Mouse (Mus musculus): Measurements from ENCODE around the gene Zcwpw1. TPM values are rescaled to one million over a fixed set of nuclear protein-coding genes. Genes with fewer than 3 reads are reported as not detected.
A peak's percentile ranks its signal among the peaks of the same experiment; 100 is the strongest.

The Zcwpw1 gene
- polyA plus RNA-seq, 1 experiment from 2014 or later: 14.6 TPM

GRCm38 (mm10) chr5:137758921-137759534 is 28.6 kb upstream of the Zcwpw1 start:
- Histone ChIP-seq H3K9ac (no peak overlapping the region), H3K36me3 (replicated peaks) (peaks cover 36% of the 10 kb centered on the region), H3K27ac (peak overlapping the region; percentile 50; the same call in 1 of the 2 replicates), H3K4me3 (replicated peaks) (no peak overlapping the region), H3K4me2 (no peak overlapping the region), H3K9me3 (no peaks in the 10 kb centered on the region), H3K4me1 (peaks cover 8% of the 10 kb centered on the region; the same call in 1 of the 2 replicates), H3K27me3 (no peaks in the 10 kb centered on the region)
- WGBS: 89% methylated on average over 19 of the region's 19 CpGs
- ATAC-seq (ENCODE audit: low FRiP score): no peak

- Histone ChIP-seq H3K4me1 (peaks cover 8% of the 10 kb centered on the region; the same call in 1 of the 2 replicates), H3K36me3 (replicated peaks) (peaks cover 31% of the 10 kb centered on the region), H3K4me3 (replicated peaks) (no peak overlapping the region), H3K9ac (no peak overlapping the region), H3K4me2 (no peak overlapping the region), H3K27ac (0 out of 2 replicates have a peak overlapping the region, but pooled peaks have one; percentile 50), H3K9me3 (no peaks in the 10 kb centered on the region), H3K27me3 (no peaks in the 10 kb centered on the region)
- WGBS: 25% methylated on average over 4 of the region's 4 CpGs
- ATAC-seq (ENCODE audit: low FRiP score): peak; percentile 73
Observed at GRCm38 (mm10) chr5:137759971-137760412, 27.6 kb upstream of the Zcwpw1 start.

DNA sequence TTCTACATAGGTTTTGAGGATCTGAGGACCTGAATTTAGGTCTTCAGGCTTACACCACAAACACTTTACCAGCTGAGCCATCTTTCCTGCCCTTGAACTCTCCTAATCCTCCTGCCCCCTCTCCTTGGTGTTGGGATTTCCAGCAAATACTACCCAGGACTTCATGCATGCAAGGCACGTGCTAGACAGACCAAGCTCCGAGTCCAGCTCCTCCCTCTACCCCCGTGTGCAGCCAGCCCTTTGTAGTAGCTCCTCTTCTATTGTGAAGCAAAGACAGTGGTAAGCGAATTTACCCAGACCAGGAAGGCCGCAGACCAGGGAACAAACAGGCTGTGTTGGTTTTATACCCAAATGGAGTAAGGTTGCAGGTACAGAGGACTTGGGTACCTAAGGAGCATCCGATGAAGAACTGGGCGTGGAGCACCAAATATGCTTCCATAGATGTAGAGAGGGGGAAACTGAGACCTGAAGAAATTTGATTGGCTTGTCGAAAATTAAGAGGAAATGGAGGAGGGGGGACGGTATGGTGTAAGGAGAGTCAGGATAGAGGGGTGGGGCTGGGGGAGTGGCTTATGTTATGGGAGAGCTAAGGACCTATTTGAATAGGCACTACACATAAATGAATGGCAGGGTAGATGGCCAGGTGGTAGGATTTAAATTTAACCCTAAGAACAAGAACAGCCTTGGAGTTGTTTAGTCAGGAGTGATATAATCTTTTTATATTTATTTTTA is 22.8 kb upstream of the Zcwpw1 start:
- no peak overlapping the region for H3K27ac ChIP-seq
- ATAC-seq (ENCODE audit: low FRiP score): no peak
- WGBS: 56% methylated on average over 9 of the region's 9 CpGs

GRCm38 (mm10) chr5:137766270-137766669 is 21.3 kb upstream of the Zcwpw1 start:
- ATAC-seq (ENCODE audit: low FRiP score): no peak
- peaks cover 6% of the 10 kb centered on the region for H3K4me1 ChIP-seq
- H3K4me3 ChIP-seq (replicated peaks): no peak overlapping the region
- H3K27ac ChIP-seq: no peak overlapping the region
- 69% methylated on average over 3 of the region's 3 CpGs for WGBS
- no peaks in the 10 kb centered on the region for H3K27me3 ChIP-seq
- no peak overlapping the region for H3K4me2 ChIP-seq
- no peaks in the 10 kb centered on the region for H3K36me3 ChIP-seq (replicated peaks)
- H3K9ac ChIP-seq: no peak overlapping the region
- peaks cover 3% of the 10 kb centered on the region; the same call in 1 of the 2 replicates for H3K9me3 ChIP-seq

More for the DNA sequence above, 22.8 kb upstream of the Zcwpw1 start:
- Histone ChIP-seq H3K9ac (no peak overlapping the region), H3K4me2 (no peak overlapping the region), H3K4me1 (peaks cover 9% of the 10 kb centered on the region), H3K4me3 (replicated peaks) (no peak overlapping the region), H3K9me3 (peaks cover 3% of the 10 kb centered on the region; the same call in 1 of the 2 replicates), H3K27me3 (no peaks in the 10 kb centered on the region), H3K36me3 (replicated peaks) (no peaks in the 10 kb centered on the region)

DNA sequence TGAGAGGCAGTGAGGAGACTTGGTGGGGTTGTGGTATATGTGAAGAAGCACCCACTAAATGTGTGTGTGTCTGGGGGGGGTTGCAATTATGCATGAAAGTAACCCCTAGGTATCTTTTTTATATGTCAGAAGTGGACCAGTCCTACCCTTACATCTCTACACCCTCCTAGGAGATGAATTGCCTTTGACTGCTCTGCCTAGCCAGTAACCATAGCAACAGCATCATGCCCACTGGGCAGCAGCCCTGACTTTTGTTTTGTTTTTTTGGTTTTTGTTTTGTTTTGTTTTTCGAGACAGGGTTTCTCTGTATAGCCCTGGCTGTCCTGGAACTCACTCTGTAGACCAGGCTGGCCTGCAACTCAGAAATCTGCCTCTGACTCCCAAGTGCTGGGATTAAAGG is 19.1 kb upstream of the Zcwpw1 start:
- WGBS: 28% methylated on average over 1 of the region's 1 CpGs
- ATAC-seq (ENCODE audit: low FRiP score): no peak
- peaks cover 6% of the 10 kb centered on the region for H3K4me1 ChIP-seq
- no peaks in the 10 kb centered on the region for H3K27me3 ChIP-seq
- no peak overlapping the region for H3K4me3 ChIP-seq (replicated peaks)
- H3K9ac ChIP-seq: no peak overlapping the region; the same call in 1 of the 2 replicates
- H3K27ac ChIP-seq: no peak overlapping the region
- no peaks in the 10 kb centered on the region for H3K36me3 ChIP-seq (replicated peaks)
- H3K9me3 ChIP-seq: peaks cover 3% of the 10 kb centered on the region; the same call in 1 of the 2 replicates
- H3K4me2 ChIP-seq: no peak overlapping the region

GRCm38 (mm10) chr5:137770709-137771108 is 16.9 kb upstream of the Zcwpw1 start:
- Histone ChIP-seq H3K4me3 (replicated peaks) (no peak overlapping the region), H3K4me2 (no peak overlapping the region), H3K27ac (no peak overlapping the region), H3K4me1 (peaks cover 6% of the 10 kb centered on the region), H3K9ac (no peak overlapping the region), H3K9me3 (peaks cover 3% of the 10 kb centered on the region; the same call in 1 of the 2 replicates), H3K27me3 (no peaks in the 10 kb centered on the region), H3K36me3 (replicated peaks) (no peaks in the 10 kb centered on the region)
- 0 out of 2 replicates have a peak, but pooled peaks have one; percentile 55 for ATAC-seq (ENCODE audit: low FRiP score)
- 49% methylated on average over 2 of the region's 2 CpGs for WGBS

GRCm38 (mm10) chr5:137772755-137773154 is 14.8 kb upstream of the Zcwpw1 start:
- H3K27me3 ChIP-seq: no peaks in the 10 kb centered on the region
- peaks cover 7% of the 10 kb centered on the region for H3K4me1 ChIP-seq
- H3K9ac ChIP-seq: no peak overlapping the region
- H3K4me3 ChIP-seq (replicated peaks): no peak overlapping the region
- H3K36me3 ChIP-seq (replicated peaks): no peaks in the 10 kb centered on the region
- no peak overlapping the region for H3K27ac ChIP-seq
- no peak for ATAC-seq (ENCODE audit: low FRiP score)
- H3K4me2 ChIP-seq: no peak overlapping the region
- no peaks in the 10 kb centered on the region for H3K9me3 ChIP-seq

DNA sequence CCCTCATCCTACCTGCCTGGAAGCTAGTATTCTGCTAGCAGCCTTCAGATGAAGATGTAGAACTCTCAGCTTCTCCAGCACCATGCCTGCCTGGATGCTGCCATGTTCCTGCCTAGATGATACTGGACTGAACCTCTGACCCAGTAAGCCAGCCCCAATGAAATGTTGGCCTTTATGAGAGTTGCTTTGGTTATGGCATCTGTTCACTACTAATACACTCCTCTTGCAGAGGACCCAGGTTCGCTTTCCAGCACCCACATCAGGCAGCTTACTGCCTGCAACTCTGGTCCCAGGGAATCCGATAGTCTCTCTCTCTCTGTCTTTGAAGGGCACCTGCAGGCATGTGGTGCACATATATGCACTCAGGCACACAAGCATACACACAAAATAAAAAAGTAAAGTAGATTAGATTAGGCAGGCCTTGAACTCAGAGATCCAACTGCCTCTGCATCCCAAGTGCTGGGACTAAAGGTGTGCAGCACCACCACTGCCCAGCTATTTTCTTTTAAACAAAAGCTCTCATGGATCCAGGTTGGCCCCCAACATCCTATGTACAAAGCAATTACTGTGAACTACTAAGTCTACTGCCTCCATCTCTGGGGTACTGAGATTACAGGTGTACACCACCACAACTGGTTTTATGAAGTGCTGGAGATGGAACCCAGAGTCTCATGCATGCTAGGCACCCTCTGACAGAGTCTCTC is 11.9 kb upstream of the Zcwpw1 start:
- 96% methylated on average over 2 of the region's 2 CpGs for WGBS
- Histone ChIP-seq H3K27me3 (no peaks in the 10 kb centered on the region), H3K36me3 (replicated peaks) (peaks cover 8% of the 10 kb centered on the region), H3K27ac (no peak overlapping the region), H3K4me3 (replicated peaks) (no peak overlapping the region), H3K9me3 (no peaks in the 10 kb centered on the region), H3K4me1 (peaks cover 21% of the 10 kb centered on the region), H3K4me2 (no peak overlapping the region), H3K9ac (no peak overlapping the region)
- ATAC-seq (ENCODE audit: low FRiP score): no peak

DNA sequence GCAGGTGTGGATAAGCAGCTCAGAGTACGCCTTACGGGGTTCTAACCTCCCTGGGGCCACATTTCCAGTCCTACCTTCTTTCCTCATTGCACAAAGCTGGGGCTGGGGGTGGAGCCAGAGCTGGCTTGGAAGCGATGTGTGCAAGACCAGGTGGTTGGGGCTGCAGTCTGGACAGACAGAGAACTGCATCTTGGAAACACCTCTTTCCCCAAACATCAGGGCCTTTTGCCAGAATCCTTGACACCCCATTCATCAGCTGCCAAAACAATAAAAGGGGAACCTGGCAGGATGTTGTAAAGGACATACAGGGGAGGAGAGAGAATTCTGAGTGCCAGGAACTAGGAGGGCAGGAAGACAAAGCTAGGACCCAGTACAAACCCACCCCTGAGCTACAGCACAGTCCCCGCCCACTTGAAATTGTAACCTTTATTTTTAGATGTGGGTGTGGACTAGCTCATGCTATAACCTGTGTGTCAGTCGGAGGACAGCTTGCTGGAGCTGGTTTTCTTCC is 11.1 kb upstream of the Zcwpw1 start:
- H3K9me3 ChIP-seq: no peaks in the 10 kb centered on the region
- peaks cover 25% of the 10 kb centered on the region for H3K4me1 ChIP-seq
- no peak overlapping the region for H3K27ac ChIP-seq
- no peak overlapping the region for H3K4me2 ChIP-seq
- H3K27me3 ChIP-seq: no peaks in the 10 kb centered on the region
- no peak overlapping the region for H3K9ac ChIP-seq
- ATAC-seq (ENCODE audit: low FRiP score): no peak
- H3K36me3 ChIP-seq (replicated peaks): peaks cover 15% of the 10 kb centered on the region
- no peak overlapping the region for H3K4me3 ChIP-seq (replicated peaks)
- WGBS: 57% methylated on average over 5 of the region's 5 CpGs

DNA sequence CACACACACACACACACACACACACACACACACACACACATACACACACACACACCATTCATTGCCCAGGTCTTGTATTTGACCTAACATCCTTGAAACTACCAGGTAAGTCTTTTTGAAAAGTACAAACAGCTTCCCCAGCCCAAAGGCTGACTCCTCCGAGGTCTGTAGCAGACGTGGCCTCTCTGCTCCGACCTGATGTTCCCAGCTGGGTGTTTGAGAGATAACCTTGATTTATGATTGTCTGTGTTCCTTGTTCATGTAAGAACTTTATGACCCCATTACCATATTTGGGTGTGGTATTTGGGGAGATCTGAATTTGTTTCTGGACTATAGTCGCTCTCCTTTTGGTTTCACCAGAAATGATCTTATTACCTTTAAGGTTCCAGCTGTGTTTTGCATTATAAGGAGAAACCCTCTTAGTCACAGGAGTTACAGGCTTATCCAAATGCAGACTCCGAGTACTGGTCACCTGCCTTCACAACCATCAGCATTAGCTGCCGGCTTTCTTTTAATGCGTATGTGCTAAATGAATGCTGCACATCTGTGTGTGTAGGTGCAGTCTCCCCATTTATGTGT is 10.2 kb upstream of the Zcwpw1 start:
- H3K9ac ChIP-seq: no peak overlapping the region
- H3K4me3 ChIP-seq (replicated peaks): no peak overlapping the region
- no peaks in the 10 kb centered on the region for H3K27me3 ChIP-seq
- no peak for ATAC-seq (ENCODE audit: low FRiP score)
- 82% methylated on average over 7 of the region's 7 CpGs for WGBS
- no peaks in the 10 kb centered on the region for H3K9me3 ChIP-seq
- no peak overlapping the region for H3K27ac ChIP-seq
- H3K36me3 ChIP-seq (replicated peaks): peaks cover 24% of the 10 kb centered on the region
- H3K4me1 ChIP-seq: peaks cover 29% of the 10 kb centered on the region
- H3K4me2 ChIP-seq: no peak overlapping the region

DNA sequence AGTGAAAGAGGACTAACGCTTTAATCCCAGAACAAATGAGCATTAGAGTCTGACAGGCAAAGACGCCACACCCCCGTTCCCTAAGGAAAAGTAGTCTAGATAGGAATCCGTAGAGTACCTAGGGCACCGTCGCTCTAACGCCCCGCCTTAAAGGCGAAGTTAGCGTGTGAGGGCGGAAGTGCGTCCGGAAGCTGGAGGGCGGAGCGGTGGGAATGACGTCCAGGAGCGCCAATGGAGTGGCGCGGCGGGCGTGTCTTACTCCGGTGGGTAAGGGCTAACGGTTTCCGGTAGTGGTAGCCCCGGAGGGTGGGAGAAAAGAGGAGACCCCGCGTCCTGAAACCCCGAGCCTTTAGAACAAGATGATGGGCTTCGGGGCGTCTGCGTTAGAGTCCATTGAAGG is 9.0 kb upstream of the Zcwpw1 start, which contains the start of gene Ppp1r35:
Ppp1r35 (plus strand) TSS at position 215 of the 400 bp plus-strand sequence.
- Histone ChIP-seq H3K4me1 (peaks cover 42% of the 10 kb centered on the region), H3K9ac (peak within 1 kb of the TSS; percentile 96), H3K36me3 (replicated peaks) (peaks cover 37% of the 10 kb centered on the region), H3K27me3 (no peaks in the 10 kb centered on the region), H3K9me3 (no peaks in the 10 kb centered on the region), H3K27ac (peak within 1 kb of the TSS; percentile 93), H3K4me2 (peak within 1 kb of the TSS; percentile 98), H3K4me3 (replicated peaks) (peak within 1 kb of the TSS; percentile 98)
- peak; percentile 97 for ATAC-seq (ENCODE audit: low FRiP score)
- under 1% methylated on average over 31 of the region's 31 CpGs for WGBS
